In the genomic region with DNA sequence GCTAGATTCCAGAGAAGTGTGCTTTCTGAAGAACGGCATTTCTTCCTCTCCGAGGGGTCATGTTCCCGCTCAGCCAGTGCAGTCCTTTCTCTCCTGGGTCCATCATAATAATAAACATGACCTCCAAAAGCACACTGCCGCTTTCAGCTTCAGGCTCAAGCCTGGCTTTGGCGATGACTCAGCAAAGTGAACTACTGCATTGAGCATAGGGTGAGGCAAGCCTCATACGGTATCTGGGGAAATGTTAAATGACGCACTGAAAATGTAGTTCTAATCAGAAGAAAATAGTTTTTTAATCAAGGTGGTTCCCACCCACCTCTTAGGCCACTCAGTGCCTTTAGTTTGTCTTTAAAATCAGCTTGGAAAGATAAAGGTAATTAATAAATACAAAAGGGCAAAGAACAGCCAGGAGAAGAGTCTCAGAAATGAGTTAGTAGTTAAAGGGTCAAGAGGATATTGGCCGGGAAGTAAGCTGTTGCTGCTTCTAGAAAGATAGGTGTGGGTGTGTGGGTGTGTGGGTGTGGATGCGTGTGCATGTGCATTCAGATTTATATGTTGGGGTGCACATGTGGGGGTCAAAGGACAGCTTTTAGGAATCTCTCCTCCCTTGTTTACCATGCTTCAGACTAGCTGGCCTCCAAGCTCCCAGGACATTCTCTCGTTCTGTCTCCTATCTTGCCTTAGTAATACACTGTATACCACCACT, we compare ENCODE assay signal across 10 mouse cellular contexts. TPM values are rescaled to one million over a fixed set of nuclear protein-coding genes. Genes with fewer than 3 reads are reported as not detected.
DNase-seq lines count a peak whose midpoint lies in the region; ATAC-seq and TF ChIP-seq lines count a peak whose summit lies in the region.
"Had no signal": no experiment of that assay in that cellular context is flagged by ENCODE, and none has a peak within 500 bp of the region (broad histone marks: within the 10 kb centered on the region; RNA-seq: fewer than 3 reads in every experiment).

No protein-coding gene starts in this region.

- WGBS in intestine, embryonic 15.5 days: 43% methylated on average over 10 of the region's 10 CpGs
- WGBS in olfactory bulb, adult 2 months: 79% methylated on average over 10 of the region's 10 CpGs
- 80% methylated on average over 10 of the region's 10 CpGs for WGBS in forebrain, embryonic 15.5 days
- 74% methylated on average over 10 of the region's 10 CpGs for WGBS in neural tube, embryonic 15.5 days

- no peak overlapping the region for H3K27ac ChIP-seq in intestine, embryonic 15.5 days
- 0 out of 2 replicates have a peak overlapping the region, but pooled peaks have one; percentile 29 for H3K27ac ChIP-seq in olfactory bulb, adult 2 months (ENCODE audit: insufficient read depth, low read depth, low read length)
- no peak overlapping the region for H3K27ac ChIP-seq in forebrain, embryonic 15.5 days (replicated peaks)
- H3K27ac ChIP-seq in neural tube, embryonic 15.5 days (replicated peaks): no peak overlapping the region

- H3K27me3 ChIP-seq in intestine, embryonic 15.5 days (replicated peaks): no peaks in the 10 kb centered on the region
- H3K27me3 ChIP-seq in forebrain, embryonic 15.5 days: peaks cover 23% of the 10 kb centered on the region
- H3K27me3 ChIP-seq in neural tube, embryonic 15.5 days (replicated peaks): peaks cover 34% of the 10 kb centered on the region

- ATAC-seq in intestine, embryonic 15.5 days: peak; percentile 69
- no peak for ATAC-seq in forebrain, embryonic 15.5 days (replicated peaks)
- no peak for ATAC-seq in neural tube, embryonic 15.5 days (ENCODE audit: low FRiP score)

- no peak for TF ChIP-seq POLR2A in olfactory bulb, adult 2 months (IDR thresholded peaks at IDR 0.05; ENCODE audit: insufficient read depth, low read depth, low read length)

- H3K4me2 ChIP-seq in intestine, embryonic 15.5 days (replicated peaks): no peak overlapping the region
- no peak overlapping the region for H3K4me2 ChIP-seq in forebrain, embryonic 15.5 days (replicated peaks)
- H3K4me2 ChIP-seq in neural tube, embryonic 15.5 days: no peak overlapping the region

- no peak overlapping the region for H3K9ac ChIP-seq in intestine, embryonic 15.5 days
- no peak overlapping the region for H3K9ac ChIP-seq in forebrain, embryonic 15.5 days (replicated peaks)
- H3K9ac ChIP-seq in neural tube, embryonic 15.5 days (replicated peaks): no peak overlapping the region

- no peaks in the 10 kb centered on the region for H3K36me3 ChIP-seq in intestine, embryonic 15.5 days
- H3K36me3 ChIP-seq in forebrain, embryonic 15.5 days: no peaks in the 10 kb centered on the region
- no peaks in the 10 kb centered on the region for H3K36me3 ChIP-seq in neural tube, embryonic 15.5 days
- H3K36me3 ChIP-seq: heart, embryonic 10.5 days had no signal

- no peak overlapping the region for H3K4me3 ChIP-seq in intestine, embryonic 15.5 days (replicated peaks)
- no peak overlapping the region for H3K4me3 ChIP-seq in olfactory bulb, adult 2 months (ENCODE audit: insufficient read depth, low read depth, low read length)
- no peak overlapping the region for H3K4me3 ChIP-seq in forebrain, embryonic 15.5 days
- no peak overlapping the region for H3K4me3 ChIP-seq in neural tube, embryonic 15.5 days (replicated peaks)
- H3K4me3 ChIP-seq: heart, embryonic 10.5 days had no signal

- DNase-seq in embryo, embryonic 10 days (ENCODE audit: low spot score): peak; percentile 44
- DNase-seq in embryo, embryonic 9.5 days (ENCODE audit: extremely low spot score): no peak
- peak; percentile 59 to 61 for DNase-seq in adrenal gland, postnatal 36 days
- DNase-seq in Muller cell, postnatal 12 days (ENCODE audit: inconsistent ontology term): no peak
- DNase-seq: right cerebral cortex, postnatal 4 days had no signal

- H3K9me3 ChIP-seq in intestine, embryonic 15.5 days: no peaks in the 10 kb centered on the region
- H3K9me3 ChIP-seq in forebrain, embryonic 15.5 days: no peaks in the 10 kb centered on the region
- H3K9me3 ChIP-seq in neural tube, embryonic 15.5 days (replicated peaks): no peaks in the 10 kb centered on the region
- H3K9me3 ChIP-seq: heart, embryonic 10.5 days had no signal

- 0 out of 2 replicates have a peak, but pooled peaks cover under 1% of the 10 kb centered on the region for H3K4me1 ChIP-seq in intestine, embryonic 15.5 days (replicated peaks)
- H3K4me1 ChIP-seq in olfactory bulb, adult 2 months (ENCODE audit: control insufficient read depth, insufficient read depth, low read length): peaks cover 10% of the 10 kb centered on the region
- peaks cover 7% of the 10 kb centered on the region; the same call in 1 of the 2 replicates for H3K4me1 ChIP-seq in forebrain, embryonic 15.5 days
- peaks cover 2% of the 10 kb centered on the region for H3K4me1 ChIP-seq in neural tube, embryonic 15.5 days

- TF ChIP-seq CTCF in olfactory bulb, adult 2 months (IDR thresholded peaks at IDR 0.05; ENCODE audit: insufficient read depth, low read depth, low read length): no peak

RNA-seq across cellular contexts. Expression of gene Htatip2, which starts 5.2 kb away (rescaled TPM):
- total RNA-seq in adrenal gland, postnatal 36 days (2021): 10 to 100 TPM; 33.0 to 40.2 TPM
- polyA plus RNA-seq in intestine, embryonic 15.5 days (2015; fragmentation: Nextera tagmentation; extraction: Ambion mirVana): 21.8 and 23.3 TPM in 2 replicates
- polyA plus RNA-seq in olfactory bulb, adult 2 months (2012; ENCODE audit: insufficient read depth, insufficient read length, low replicate concordance, missing spikeins): not detected in 2 replicates
- polyA plus RNA-seq in forebrain, embryonic 15.5 days (2015; fragmentation: Nextera tagmentation; extraction: Ambion mirVana): 1.5 and 2.2 TPM in 2 replicates
- polyA plus RNA-seq in neural tube, embryonic 15.5 days (2015; fragmentation: Nextera tagmentation; extraction: Ambion mirVana): 5.1 and 9.0 TPM in 2 replicates

RNA-seq across cellular contexts. Expression of gene Prmt3, which starts 14.0 kb away (rescaled TPM):
- 10 to 100 TPM; 32.7 to 51.7 TPM for total RNA-seq in adrenal gland, postnatal 36 days (2021)
- polyA plus RNA-seq in intestine, embryonic 15.5 days (2015; fragmentation: Nextera tagmentation; extraction: Ambion mirVana): 51.2 and 52.5 TPM in 2 replicates
- polyA plus RNA-seq in olfactory bulb, adult 2 months (2012; ENCODE audit: insufficient read depth, insufficient read length, low replicate concordance, missing spikeins): not detected in 2 replicates
- polyA plus RNA-seq in forebrain, embryonic 15.5 days (2015; fragmentation: Nextera tagmentation; extraction: Ambion mirVana): 52.6 and 55.3 TPM in 2 replicates
- 47.7 and 50.7 TPM in 2 replicates for polyA plus RNA-seq in neural tube, embryonic 15.5 days (2015; fragmentation: Nextera tagmentation; extraction: Ambion mirVana)

Comparison
In these comparisons a context has a peak if more than half of its experiments do, and no peak if none do; other contexts are left out.
1. DNase-seq: peak in embryo, embryonic 10 days (single experiment) and adrenal gland, postnatal 36 days (2 of 2); none in embryo, embryonic 9.5 days (single experiment) and Muller cell, postnatal 12 days (single experiment).